Comparison of ENCODE assay signal across 9 mouse cellular contexts in genomic region chr11:101617849-101618248, GRCm38 (mm10). TPM values are rescaled to one million over a fixed set of nuclear protein-coding genes. Genes with fewer than 3 reads are reported as not detected.
A peak's percentile ranks its signal among the peaks of the same experiment; 100 is the strongest.
DNase-seq lines count a peak whose midpoint lies in the region; ATAC-seq and TF ChIP-seq lines count a peak whose summit lies in the region.
"Had no signal": no experiment of that assay in that cellular context is flagged by ENCODE, and none has a peak within 500 bp of the region (broad histone marks: within the 10 kb centered on the region; RNA-seq: fewer than 3 reads in every experiment).

No protein-coding gene starts in this region.

- no peak for TF ChIP-seq POLR2A in spleen, adult 2 months (IDR thresholded peaks at IDR 0.05; ENCODE audit: low read depth, low read length)

- no peaks in the 10 kb centered on the region for H3K36me3 ChIP-seq in spleen, adult 2 months (ENCODE audit: control insufficient read depth, insufficient read depth, low read length)
- H3K36me3 ChIP-seq in hindbrain, embryonic 12.5 days, result no peaks in the 10 kb centered on the region
- no peaks in the 10 kb centered on the region for H3K36me3 ChIP-seq in lung, embryonic 15.5 days
- H3K36me3 ChIP-seq in splenic B cell, adult 2 months (ENCODE audit: control insufficient read depth, insufficient read depth, low read length, poor library complexity, severe bottlenecking), result no peaks in the 10 kb centered on the region

- H3K27ac ChIP-seq in spleen, adult 2 months (ENCODE audit: insufficient read depth, low read length), result no peak overlapping the region
- H3K27ac ChIP-seq in hindbrain, embryonic 12.5 days, result peak overlapping the region; percentile 25
- no peak overlapping the region for H3K27ac ChIP-seq in lung, embryonic 15.5 days

- no peak for TF ChIP-seq CTCF in spleen, adult 2 months (IDR thresholded peaks at IDR 0.05; ENCODE audit: extremely low read depth, insufficient read depth, insufficient read length, insufficient replicate concordance)

- peak; percentile 22 to 36 for DNase-seq in spleen, adult 2 months (ENCODE audit: low read depth in 1 of 2, low spot score in 2 of 2)
- DNase-seq in spleen, adult 18-20 months, result no peak
- peak; percentile 67 for DNase-seq in c-Kit-positive CD71-positive TER-119-negative erythroid progenitor cells, embryonic 14.5 days (ENCODE audit: low read depth)
- peak; percentile 51 for DNase-seq in splenic B cell, adult 2 months (ENCODE audit: low read depth, low spot score)
- no peak for DNase-seq in gastrocnemius, adult 8-10 months (ENCODE audit: low spot score in 2 of 2)
- DNase-seq in gastrocnemius, postnatal 25 days, result no peak

- peaks cover 4% of the 10 kb centered on the region; the same call in 1 of the 2 replicates for H3K4me1 ChIP-seq in spleen, adult 2 months (ENCODE audit: control insufficient read depth, insufficient read depth, insufficient read length)
- H3K4me1 ChIP-seq in hindbrain, embryonic 12.5 days, result peaks cover 21% of the 10 kb centered on the region
- H3K4me1 ChIP-seq in lung, embryonic 15.5 days, result peaks cover 15% of the 10 kb centered on the region

- H3K4me2 ChIP-seq in hindbrain, embryonic 12.5 days (replicated peaks), result peak overlapping the region; percentile 36
- peak overlapping the region; percentile 31 for H3K4me2 ChIP-seq in lung, embryonic 15.5 days

- H3K4me3 ChIP-seq in spleen, adult 2 months (ENCODE audit: extremely low read depth, insufficient read depth, insufficient read length), result no peak overlapping the region
- H3K4me3 ChIP-seq in hindbrain, embryonic 12.5 days, result 0 out of 2 replicates have a peak overlapping the region, but pooled peaks have one; percentile 0
- no peak overlapping the region for H3K4me3 ChIP-seq in lung, embryonic 15.5 days

- peak overlapping the region; percentile 3; the same call in 1 of the 2 replicates for H3K9ac ChIP-seq in hindbrain, embryonic 12.5 days
- no peak overlapping the region for H3K9ac ChIP-seq in lung, embryonic 15.5 days

- 27% methylated on average over 8 of the region's 8 CpGs for WGBS in spleen, adult 2 months
- 4% methylated on average over 8 of the region's 8 CpGs for WGBS in hindbrain, embryonic 12.5 days
- WGBS in lung, embryonic 15.5 days, result 9% methylated on average over 7 of the region's 8 CpGs

- ATAC-seq in hindbrain, embryonic 12.5 days (ENCODE audit: low FRiP score), result peak; percentile 56; the same call in 1 of the 2 replicates
- peak; percentile 23; the same call in 1 of the 2 replicates for ATAC-seq in lung, embryonic 15.5 days (ENCODE audit: borderline replicate concordance, extremely low read depth, low FRiP score, low TSS enrichment)

- H3K27me3 ChIP-seq in spleen, adult 2 months (ENCODE audit: control insufficient read depth, insufficient read depth, low read length), result no peaks in the 10 kb centered on the region
- H3K27me3 ChIP-seq in hindbrain, embryonic 12.5 days, result no peaks in the 10 kb centered on the region
- H3K27me3 ChIP-seq in lung, embryonic 15.5 days, result no peaks in the 10 kb centered on the region
- H3K27me3 ChIP-seq in splenic B cell, adult 2 months (ENCODE audit: control insufficient read depth, insufficient read depth, low read length, poor library complexity, severe bottlenecking), result no peaks in the 10 kb centered on the region

- no peaks in the 10 kb centered on the region for H3K9me3 ChIP-seq in hindbrain, embryonic 12.5 days (replicated peaks)
- H3K9me3 ChIP-seq in lung, embryonic 15.5 days, result no peaks in the 10 kb centered on the region

RNA-seq across cellular contexts. Expression of gene Rdm1, which starts 9.1 kb away (rescaled TPM):
- 17.6 and 18.8 TPM in 2 replicates for polyA plus RNA-seq in spleen, adult 2 months (2012; rRNA removed)
- 29.4 and 35.4 TPM in 2 replicates for polyA plus RNA-seq in hindbrain, embryonic 12.5 days (2016; fragmentation: Nextera tagmentation; extraction: Ambion mirVana)
- 46.5 and 49.8 TPM in 2 replicates for polyA plus RNA-seq in lung, embryonic 15.5 days (2015; fragmentation: Nextera tagmentation; extraction: Ambion mirVana)
- total RNA-seq in gastrocnemius, adult 8-10 months (2022), result 10 to 100 TPM; 29.7 to 40.5 (median 33.7) TPM
- total RNA-seq in gastrocnemius, postnatal 25 days (2021), result 10 to 100 TPM; 21.6 to 25.0 TPM

RNA-seq across cellular contexts. Expression of gene Gm11634, which starts 18.8 kb away (rescaled TPM):
- polyA plus RNA-seq in spleen, adult 2 months (2012; rRNA removed), result not detected in 2 replicates
- polyA plus RNA-seq in hindbrain, embryonic 12.5 days (2016; fragmentation: Nextera tagmentation; extraction: Ambion mirVana), result not detected in 2 replicates
- polyA plus RNA-seq in lung, embryonic 15.5 days (2015; fragmentation: Nextera tagmentation; extraction: Ambion mirVana), result not detected in 2 replicates
- total RNA-seq in gastrocnemius, adult 8-10 months (2022), result not detected
- total RNA-seq in gastrocnemius, postnatal 25 days (2021), result not detected
- total RNA-seq: neutrophil, adult 5-6 weeks had no signal

RNA-seq across cellular contexts. Expression of gene Tmem106a, which starts 35.8 kb away (rescaled TPM):
- polyA plus RNA-seq in spleen, adult 2 months (2012; rRNA removed), result 28.1 and 33.1 TPM in 2 replicates
- polyA plus RNA-seq in hindbrain, embryonic 12.5 days (2016; fragmentation: Nextera tagmentation; extraction: Ambion mirVana), result 3.9 and 4.9 TPM in 2 replicates
- 3.6 and 5.5 TPM in 2 replicates for polyA plus RNA-seq in lung, embryonic 15.5 days (2015; fragmentation: Nextera tagmentation; extraction: Ambion mirVana)
- 1 to 10 TPM in 2 of 4 experiments, under 1 TPM in 2; 0.61 to 1.8 (median 1.0) TPM for total RNA-seq in gastrocnemius, adult 8-10 months (2022)
- total RNA-seq in gastrocnemius, postnatal 25 days (2021), result 1 to 10 TPM; 1.1 to 2.5 TPM

RNA-seq across cellular contexts. Expression of gene Arl4d, which starts 47.5 kb away (rescaled TPM):
- polyA plus RNA-seq in spleen, adult 2 months (2012; rRNA removed), result 9.1 and 11.5 TPM in 2 replicates
- polyA plus RNA-seq in hindbrain, embryonic 12.5 days (2016; fragmentation: Nextera tagmentation; extraction: Ambion mirVana), result 11.6 and 12.1 TPM in 2 replicates
- 4.4 and 4.9 TPM in 2 replicates for polyA plus RNA-seq in lung, embryonic 15.5 days (2015; fragmentation: Nextera tagmentation; extraction: Ambion mirVana)
- total RNA-seq in gastrocnemius, adult 8-10 months (2022), result 10 to 100 TPM in 1 of 4 experiments, 1 to 10 TPM in 3; 4.6 to 10.2 (median 5.7) TPM
- total RNA-seq in gastrocnemius, postnatal 25 days (2021), result 1 to 10 TPM; 5.7 to 5.8 TPM

Comparison
In these comparisons a context has a peak if more than half of its experiments do, and no peak if none do; other contexts are left out.
1. DNase-seq: peak in spleen, adult 2 months (2 of 2), c-Kit-positive CD71-positive TER-119-negative erythroid progenitor cells, embryonic 14.5 days (single experiment) and splenic B cell, adult 2 months (single experiment); none in spleen, adult 18-20 months (0 of 2), gastrocnemius, adult 8-10 months (0 of 2) and gastrocnemius, postnatal 25 days (single experiment).